Mouse (Mus musculus): ENCODE data around the gene Rab11fip4.

Gene Rab11fip4

DNA sequence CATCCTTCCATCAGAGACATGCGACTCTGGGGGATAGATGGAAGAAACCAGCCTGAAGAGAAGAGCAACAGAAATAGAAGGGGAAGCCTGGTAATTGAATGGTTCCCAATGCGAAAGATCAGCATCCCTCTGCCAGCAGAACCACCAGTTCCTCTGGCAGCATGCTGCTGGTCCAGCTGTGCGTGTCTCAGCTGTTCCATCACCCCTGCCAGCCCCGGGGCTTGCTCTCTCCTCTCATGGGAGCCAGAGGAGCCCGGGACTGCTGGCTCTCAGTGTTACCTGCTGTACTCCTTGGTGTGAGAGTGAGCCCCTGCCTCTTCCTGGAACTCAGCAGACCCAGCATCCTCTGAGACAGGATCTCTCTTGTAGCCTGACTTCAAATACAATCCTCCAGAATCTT is 24.9 kb downstream of the Rab11fip4 start:
- DNase-seq = no peak

- peak; percentile 40 to 64 for DNase-seq
These were observed 27.0 kb downstream of the Rab11fip4 start for GRCm38 (mm10) chr11:79617991-79618390.

DNA sequence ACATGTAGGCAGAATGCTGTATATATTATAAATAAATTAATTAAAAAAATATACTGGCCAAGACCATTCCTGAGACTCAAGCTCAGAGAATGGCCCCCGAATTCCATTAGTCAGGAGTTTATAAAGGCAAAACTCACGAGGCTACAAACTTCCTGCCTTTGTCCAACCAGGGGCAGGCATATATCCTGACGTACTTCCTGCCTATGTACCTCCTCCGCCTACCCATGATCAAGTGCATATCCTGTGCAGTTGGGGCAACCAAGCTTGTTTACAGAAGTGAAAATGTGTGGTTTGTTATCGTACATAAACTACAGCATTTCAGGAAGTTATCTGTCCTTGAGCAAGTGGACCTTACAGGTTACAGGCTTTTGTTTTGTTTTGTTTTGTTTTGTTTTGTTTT is 32.0 kb downstream of the Rab11fip4 start:
- no peak for DNase-seq

- no peak for DNase-seq
These were observed 33.8 kb downstream of the Rab11fip4 start for GRCm38 (mm10) chr11:79624801-79625302.

DNA sequence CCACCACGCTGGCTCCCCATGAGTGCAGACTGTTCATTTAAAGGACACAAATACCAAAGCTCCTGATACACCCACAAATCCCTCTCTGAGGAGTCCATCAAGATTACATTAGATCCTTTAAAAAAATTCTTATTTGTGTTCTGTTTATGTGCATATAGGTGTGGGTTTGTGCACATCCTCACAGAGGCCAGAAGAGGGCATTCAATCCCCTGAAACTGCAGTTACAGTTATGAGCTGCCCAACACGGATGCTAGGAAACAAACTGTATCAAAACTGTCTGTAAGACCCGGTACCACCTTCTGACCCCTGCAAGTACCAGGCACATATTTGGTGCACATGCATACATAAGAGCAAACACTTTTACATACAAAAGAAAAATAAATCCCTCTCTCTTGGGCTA is 37.7 kb downstream of the Rab11fip4 start:
- DNase-seq = no peak

DNA sequence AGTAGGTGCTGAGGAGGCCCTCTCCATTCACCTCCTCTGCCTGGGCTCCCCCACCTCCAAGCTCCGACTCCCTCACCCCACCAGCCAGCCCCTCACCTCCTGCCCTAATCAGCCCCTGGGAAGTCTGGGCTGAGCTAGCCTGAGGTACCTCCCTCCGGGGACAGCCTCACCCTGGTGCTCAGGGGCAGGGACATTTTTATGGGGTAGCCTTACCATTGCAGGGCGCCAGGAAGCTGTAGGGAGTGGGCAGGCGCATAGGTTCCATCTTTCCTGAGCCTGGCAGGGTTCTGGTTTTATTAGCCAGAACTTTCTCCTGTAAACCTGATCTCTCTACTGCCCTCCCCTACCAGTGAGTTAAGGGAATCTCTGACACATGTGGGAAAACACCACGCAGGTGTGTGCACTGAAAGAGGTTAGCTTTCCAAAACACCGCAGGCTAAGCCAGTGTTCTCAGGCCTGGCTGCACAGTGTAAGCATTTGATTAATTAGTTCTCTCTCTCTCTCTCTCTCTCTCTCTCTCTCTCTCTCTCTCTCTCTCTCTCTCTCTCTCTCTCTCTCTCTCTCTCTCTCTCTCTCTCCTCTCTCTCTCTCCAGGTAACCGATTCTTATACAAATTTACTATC is 38.9 kb downstream of the Rab11fip4 start:
- no peak for DNase-seq

DNA sequence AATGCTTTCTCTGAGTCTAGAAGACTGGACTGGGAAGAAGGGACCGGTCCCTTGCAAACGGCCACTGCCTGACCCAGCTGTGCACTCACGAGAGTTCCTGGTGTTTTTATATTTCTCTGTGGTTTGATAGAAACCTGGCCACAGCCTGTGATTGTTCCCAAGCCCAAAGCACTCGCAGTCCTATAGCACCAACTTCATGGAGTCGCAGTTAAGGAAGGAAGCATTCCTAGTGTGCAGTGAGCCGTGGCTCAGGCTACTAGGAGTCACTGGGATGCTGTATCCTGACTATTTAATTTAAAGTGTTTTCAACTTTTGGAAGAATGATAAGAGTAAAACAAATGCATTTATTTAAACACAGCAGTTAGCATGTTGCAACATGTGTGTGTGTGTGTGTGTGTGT is 39.5 kb downstream of the Rab11fip4 start:
- DNase-seq = no peak

DNA sequence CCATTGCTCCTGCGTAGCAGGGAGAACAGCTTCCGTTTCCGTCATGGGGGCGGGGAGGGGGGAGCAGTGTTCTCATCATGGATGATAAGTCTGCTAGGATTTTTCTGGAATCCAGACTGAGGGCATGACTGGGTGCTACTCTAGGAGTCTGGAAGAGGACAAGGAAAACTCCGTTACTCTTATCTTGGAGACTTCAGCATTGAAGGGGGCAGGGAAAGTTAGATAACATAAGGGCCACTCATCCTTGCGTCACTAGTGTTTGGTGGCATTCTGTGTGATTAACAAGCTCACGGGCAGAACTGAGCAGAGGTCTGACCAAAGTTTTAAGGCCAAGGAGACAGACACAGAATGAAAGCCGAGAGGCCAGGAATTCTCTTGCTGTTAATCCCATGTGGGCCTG is 42.4 kb downstream of the Rab11fip4 start:
- DNase-seq = no peak

GRCm38 (mm10) chr11:79635661-79636449 is 44.8 kb downstream of the Rab11fip4 start:
- DNase-seq = no peak

- DNase-seq = no peak
These were observed 45.5 kb downstream of the Rab11fip4 start for GRCm38 (mm10) chr11:79636481-79636880.

DNA sequence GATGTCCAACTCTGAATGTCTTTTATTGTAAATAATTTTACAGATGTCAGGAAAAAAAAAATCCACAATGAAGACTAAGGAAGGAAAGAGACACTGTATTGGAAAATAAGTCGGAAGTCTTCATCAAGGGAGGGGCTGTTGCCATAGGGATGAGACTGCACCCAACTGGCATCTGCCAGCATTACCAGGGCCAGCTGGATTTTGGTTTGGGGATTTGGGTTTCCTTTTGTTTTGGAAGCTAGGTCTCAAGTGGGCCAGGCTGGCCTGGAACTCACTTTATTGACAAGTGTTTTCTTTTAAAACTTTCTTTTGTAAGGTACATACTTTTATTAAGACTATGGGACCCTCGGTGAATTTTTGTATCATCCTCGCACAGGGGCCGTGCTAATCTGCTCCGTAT is 47.7 kb downstream of the Rab11fip4 start:
- no peak for DNase-seq

GRCm38 (mm10) chr11:79640940-79641733 is 50.1 kb downstream of the Rab11fip4 start:
- DNase-seq = peak in 1 of 2 experiments; percentile 47

GRCm38 (mm10) chr11:79643730-79644129 is 52.7 kb downstream of the Rab11fip4 start:
- DNase-seq = no peak

DNA sequence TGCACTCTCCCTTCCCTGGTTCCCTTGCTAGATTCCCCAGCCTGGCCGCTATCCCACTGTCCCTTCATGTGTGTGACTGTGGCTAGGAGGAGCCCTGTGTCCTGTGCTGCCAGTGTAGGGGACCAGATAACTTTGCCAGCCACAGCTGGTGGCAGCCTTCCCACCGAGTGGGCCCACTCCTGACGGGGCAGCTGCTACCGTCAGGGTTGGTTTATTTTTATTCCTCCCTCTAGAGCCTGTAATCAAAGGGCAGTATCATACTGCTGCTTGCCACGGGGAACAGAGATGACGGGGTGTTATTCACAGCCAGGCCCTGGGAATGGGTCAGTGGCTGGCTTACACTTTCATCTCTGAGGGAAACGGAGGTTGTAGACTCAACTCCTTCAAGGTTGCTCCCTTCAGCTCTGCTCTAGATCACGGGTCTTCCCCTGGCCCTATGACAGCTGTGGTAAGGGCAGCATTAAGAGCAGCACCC is 53.7 kb downstream of the Rab11fip4 start:
- DNase-seq = no peak

DNA sequence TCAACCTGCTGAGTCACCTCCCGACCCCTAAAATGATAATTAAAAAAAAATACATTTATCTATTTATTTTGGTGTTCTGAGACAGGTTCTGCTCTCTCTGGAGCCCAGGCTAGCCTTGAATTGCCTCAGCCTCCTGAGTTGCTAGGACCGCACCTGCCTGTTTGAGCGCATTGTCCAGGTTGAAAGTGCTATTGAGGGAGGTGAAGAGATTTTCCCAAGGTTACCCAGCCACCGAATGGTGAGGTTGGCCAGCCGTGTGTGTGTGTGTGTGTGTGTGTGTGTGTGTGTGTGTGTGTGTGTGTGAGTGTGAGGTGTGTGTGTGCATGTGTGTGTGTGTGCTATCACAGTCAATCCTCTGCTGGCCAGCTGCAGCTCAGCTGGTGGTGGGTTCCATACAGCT is 55.0 kb downstream of the Rab11fip4 start:
- no peak for DNase-seq

GRCm38 (mm10) chr11:79646467-79647070 is 55.6 kb downstream of the Rab11fip4 start:
- no peak for DNase-seq

DNA sequence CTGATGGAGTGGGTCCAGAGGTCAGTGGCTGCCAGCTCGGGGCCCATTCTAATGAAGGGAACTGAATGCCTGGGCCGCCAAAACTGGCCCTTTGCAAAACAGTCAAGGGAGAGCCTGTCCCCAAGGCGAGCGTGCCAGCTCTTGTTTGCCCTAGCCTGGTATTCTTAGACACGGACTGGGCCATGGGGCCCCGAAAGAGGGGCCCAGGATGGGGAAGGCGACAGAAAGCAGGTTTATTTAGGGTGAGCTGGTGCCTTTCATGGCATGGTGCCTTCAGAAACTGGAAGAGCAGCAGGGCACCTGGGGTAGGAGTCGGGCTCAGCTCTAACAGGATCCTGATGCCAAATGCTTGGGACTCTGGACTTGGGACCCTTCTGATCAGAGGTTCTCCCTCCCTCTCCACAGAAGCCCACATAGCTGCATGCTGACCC is 56.1 kb downstream of the Rab11fip4 start:
- no peak for DNase-seq

DNA sequence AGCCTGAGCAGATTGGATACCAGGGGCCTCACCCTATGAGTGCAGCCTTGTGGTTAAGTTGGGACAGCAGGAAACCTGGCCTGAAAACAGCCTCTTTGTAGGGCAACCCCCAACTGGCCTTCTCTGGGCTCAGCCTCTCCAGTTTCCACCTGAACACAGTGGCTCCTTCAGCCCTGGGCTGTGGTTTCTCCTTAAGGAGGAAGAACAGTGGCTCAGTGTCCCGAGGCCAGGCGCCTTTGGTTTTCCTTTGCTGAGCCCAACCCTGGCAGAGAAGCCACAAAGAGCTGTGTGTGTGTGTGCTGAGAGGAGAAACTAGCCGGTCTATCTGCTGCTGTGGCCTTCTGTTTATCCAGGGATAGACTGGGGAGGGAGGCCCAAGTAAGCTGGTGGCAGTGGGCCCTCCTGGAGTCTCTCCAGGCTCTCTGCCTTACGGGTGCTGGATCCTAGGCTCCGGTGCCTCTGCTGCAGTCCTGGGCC is 59.4 kb downstream of the Rab11fip4 start:
- DNase-seq = no peak

GRCm38 (mm10) chr11:79652257-79652656 is 61.2 kb downstream of the Rab11fip4 start:
- no peak for DNase-seq

DNA sequence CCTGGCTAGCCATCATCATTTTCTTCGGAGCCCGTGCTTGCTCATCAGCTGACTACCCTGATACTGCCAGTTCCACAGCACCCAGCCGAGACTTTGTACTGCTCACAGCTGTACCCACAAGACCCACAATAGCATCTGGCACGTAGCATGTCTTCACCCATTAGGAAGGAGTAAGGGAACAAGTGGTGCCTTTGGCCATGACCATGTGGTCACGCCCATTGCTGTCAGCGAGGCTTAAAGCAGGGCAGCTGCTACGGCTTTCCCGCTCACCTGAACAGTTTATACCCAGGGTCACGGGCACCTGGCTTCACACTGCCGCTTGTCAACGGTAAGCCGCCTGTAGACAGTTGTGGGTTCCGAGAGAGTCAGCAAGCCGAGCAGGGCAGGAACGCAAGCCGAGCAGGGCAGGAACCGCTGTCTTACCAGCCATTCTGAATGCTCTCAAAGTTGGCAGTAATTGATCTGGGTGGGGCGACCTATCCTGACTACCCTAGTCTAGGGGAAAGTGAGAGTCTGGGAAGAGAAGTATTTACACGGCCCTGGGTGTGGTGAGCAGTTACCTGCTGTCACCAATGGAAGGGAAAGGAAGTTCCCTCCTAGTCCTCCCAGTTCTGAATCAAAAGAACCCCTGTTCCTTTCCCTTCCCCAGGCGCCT is 62.0 kb downstream of the Rab11fip4 start:
- peak; percentile 38 to 56 for DNase-seq

GRCm38 (mm10) chr11:79654407-79654831 is 63.4 kb downstream of the Rab11fip4 start:
- no peak for DNase-seq

DNA sequence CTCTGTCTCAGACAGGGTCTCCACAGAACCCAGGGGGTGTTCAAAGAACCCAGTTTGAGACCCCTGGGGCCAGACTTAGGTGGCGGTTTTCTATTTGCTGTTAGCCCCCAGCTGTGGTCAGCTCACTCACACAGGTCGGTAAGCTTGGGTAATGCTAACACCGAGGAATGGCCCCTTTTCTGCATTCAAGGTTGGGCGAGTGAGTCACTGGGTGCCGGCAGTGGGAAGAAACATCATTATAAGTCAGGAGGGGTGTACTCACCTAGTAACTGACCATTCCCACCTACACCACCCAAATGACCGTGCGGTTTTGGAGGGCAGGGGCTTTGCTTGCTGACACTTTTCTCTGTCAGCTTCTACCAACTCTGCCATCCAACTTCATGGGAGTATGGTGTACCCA is 64.6 kb downstream of the Rab11fip4 start:
- no peak for DNase-seq

Data from thymus, adult 18-20 months (tissue).